Mouse (Mus musculus): Measurements from ENCODE around the gene Fuca1. TPM values are rescaled to one million over a fixed set of nuclear protein-coding genes. Genes with fewer than 3 reads are reported as not detected.

The Fuca1 gene
- polyA plus RNA-seq (2011; ENCODE audit: insufficient read depth, insufficient read length, low read depth, missing spikeins): 46.0 and 47.2 TPM in 2 replicates

- Histone ChIP-seq H3K4me3 (ENCODE audit: low read depth, low read length) (peak within 1 kb of the TSS; percentile 91), H3K9me3 (replicated peaks; ENCODE audit: control insufficient read depth, insufficient read depth, low read length, poor library complexity, severe bottlenecking) (no peaks in the 10 kb centered on the region), H3K4me1 (ENCODE audit: control insufficient read depth, insufficient read depth, low read length) (no peaks in the 10 kb centered on the region), H3K27me3 (ENCODE audit: control insufficient read depth, insufficient read depth, low read length, poor library complexity, severe bottlenecking) (no peaks in the 10 kb centered on the region), H3K9ac (ENCODE audit: low read depth, poor library complexity, severe bottlenecking) (peak within 1 kb of the TSS; percentile 62), H3K36me3 (ENCODE audit: control insufficient read depth, insufficient read depth, low read length, poor library complexity, severe bottlenecking) (no peaks in the 10 kb centered on the region), H3K27ac (ENCODE audit: insufficient read depth, low read length) (no peak within 1 kb of the TSS)
- TF ChIP-seq EP300 (IDR thresholded peaks at IDR 0.05; ENCODE audit: insufficient read depth, low read depth, low read length): 0 out of 2 replicates have a peak, but pooled peaks have one; percentile 4
- TF ChIP-seq CTCF (IDR thresholded peaks at IDR 0.05; ENCODE audit: low read depth, low read length): peak; percentile 62
- peak; percentile 71 for TF ChIP-seq POLR2A (IDR thresholded peaks at IDR 0.05; ENCODE audit: insufficient read depth, low read length)
Observed at GRCm38 (mm10) chr4:135920304-135921241, at the start of gene Fuca1. Gene Fuca1 (plus strand): TSS chr4:135920735.

GRCm38 (mm10) chr4:135872015-135872414 lies 48.5 kb upstream of the Fuca1 start:
- no peak for TF ChIP-seq EP300 (IDR thresholded peaks at IDR 0.05; ENCODE audit: insufficient read depth, low read depth, low read length)
- no peak for TF ChIP-seq CTCF (IDR thresholded peaks at IDR 0.05; ENCODE audit: low read depth, low read length)
- no peak for TF ChIP-seq POLR2A (IDR thresholded peaks at IDR 0.05; ENCODE audit: insufficient read depth, low read length)
- peak overlapping the region; percentile 87 for H3K9ac ChIP-seq (ENCODE audit: low read depth, poor library complexity, severe bottlenecking)
- H3K27me3 ChIP-seq (ENCODE audit: control insufficient read depth, insufficient read depth, low read length, poor library complexity, severe bottlenecking): no peaks in the 10 kb centered on the region
- H3K4me3 ChIP-seq (ENCODE audit: low read depth, low read length): no peak overlapping the region
- H3K27ac ChIP-seq (ENCODE audit: insufficient read depth, low read length): no peak overlapping the region
- no peaks in the 10 kb centered on the region for H3K9me3 ChIP-seq (replicated peaks; ENCODE audit: control insufficient read depth, insufficient read depth, low read length, poor library complexity, severe bottlenecking)
- H3K36me3 ChIP-seq (ENCODE audit: control insufficient read depth, insufficient read depth, low read length, poor library complexity, severe bottlenecking): peaks cover 36% of the 10 kb centered on the region
- H3K4me1 ChIP-seq (ENCODE audit: control insufficient read depth, insufficient read depth, low read length): peaks cover 3% of the 10 kb centered on the region

- Histone ChIP-seq H3K4me3 (ENCODE audit: low read depth, low read length) (peak overlapping the region; percentile 85), H3K4me1 (ENCODE audit: control insufficient read depth, insufficient read depth, low read length) (peaks cover 3% of the 10 kb centered on the region), H3K9me3 (replicated peaks; ENCODE audit: control insufficient read depth, insufficient read depth, low read length, poor library complexity, severe bottlenecking) (no peaks in the 10 kb centered on the region), H3K27me3 (ENCODE audit: control insufficient read depth, insufficient read depth, low read length, poor library complexity, severe bottlenecking) (no peaks in the 10 kb centered on the region), H3K27ac (ENCODE audit: insufficient read depth, low read length) (peak overlapping the region; percentile 77), H3K36me3 (ENCODE audit: control insufficient read depth, insufficient read depth, low read length, poor library complexity, severe bottlenecking) (peaks cover 36% of the 10 kb centered on the region), H3K9ac (ENCODE audit: low read depth, poor library complexity, severe bottlenecking) (peak overlapping the region; percentile 87)
- TF ChIP-seq CTCF (IDR thresholded peaks at IDR 0.05; ENCODE audit: low read depth, low read length): no peak
- TF ChIP-seq EP300 (IDR thresholded peaks at IDR 0.05; ENCODE audit: insufficient read depth, low read depth, low read length): no peak
- no peak for TF ChIP-seq POLR2A (IDR thresholded peaks at IDR 0.05; ENCODE audit: insufficient read depth, low read length)
Observed at GRCm38 (mm10) chr4:135872589-135873391, 47.7 kb upstream of the Fuca1 start.

GRCm38 (mm10) chr4:135873526-135874202 lies 46.9 kb upstream of the Fuca1 start, which contains the start of gene Pnrc2:
Gene Pnrc2 (minus strand): TSS chr4:135873850.
- no peaks in the 10 kb centered on the region for H3K27me3 ChIP-seq (ENCODE audit: control insufficient read depth, insufficient read depth, low read length, poor library complexity, severe bottlenecking)
- TF ChIP-seq CTCF (IDR thresholded peaks at IDR 0.05; ENCODE audit: low read depth, low read length) (no peak), EP300 (IDR thresholded peaks at IDR 0.05; ENCODE audit: insufficient read depth, low read depth, low read length) (no peak), POLR2A (IDR thresholded peaks at IDR 0.05; ENCODE audit: insufficient read depth, low read length) (peak; percentile 74)
- H3K4me1 ChIP-seq (ENCODE audit: control insufficient read depth, insufficient read depth, low read length): peaks cover 3% of the 10 kb centered on the region
- H3K36me3 ChIP-seq (ENCODE audit: control insufficient read depth, insufficient read depth, low read length, poor library complexity, severe bottlenecking): peaks cover 35% of the 10 kb centered on the region
- peak within 1 kb of the TSS; percentile 77 for H3K27ac ChIP-seq (ENCODE audit: insufficient read depth, low read length)
- H3K9me3 ChIP-seq (replicated peaks; ENCODE audit: control insufficient read depth, insufficient read depth, low read length, poor library complexity, severe bottlenecking): no peaks in the 10 kb centered on the region
- peak within 1 kb of the TSS; percentile 87 for H3K9ac ChIP-seq (ENCODE audit: low read depth, poor library complexity, severe bottlenecking)
- H3K4me3 ChIP-seq (ENCODE audit: low read depth, low read length): peak within 1 kb of the TSS; percentile 85
